Mouse (Mus musculus): ENCODE measurements around the gene Intu. TPM values are rescaled to one million over a fixed set of nuclear protein-coding genes. Genes with fewer than 3 reads are reported as not detected.

Gene Intu
- polyA plus RNA-seq (2012; ENCODE audit: insufficient read depth, insufficient read length, missing spikeins): 0.71 and 1.0 TPM in 2 replicates

- H3K27ac ChIP-seq (replicated peaks; ENCODE audit: low read depth, low read length): no peak within 1 kb of the TSS
- H3K4me3 ChIP-seq (ENCODE audit: insufficient read depth, low read depth, low read length): peak within 1 kb of the TSS; percentile 47
- H3K4me1 ChIP-seq (ENCODE audit: control insufficient read depth, insufficient read depth, insufficient read length, low read length): peaks cover 4% of the 10 kb centered on the region; the same call in 1 of the 2 replicates
Measured at GRCm38 (mm10) chr3:40531286-40532141, at the start of gene Intu. TSS of gene Intu (plus strand) at chr3:40531286.

- 0 out of 2 replicates have a peak overlapping the region, but pooled peaks have one; percentile 30 for H3K4me3 ChIP-seq (ENCODE audit: insufficient read depth, low read depth, low read length)
- no peaks in the 10 kb centered on the region for H3K4me1 ChIP-seq (ENCODE audit: control insufficient read depth, insufficient read depth, insufficient read length, low read length)
- no peak overlapping the region for H3K27ac ChIP-seq (replicated peaks; ENCODE audit: low read depth, low read length)
Measured at GRCm38 (mm10) chr3:40483221-40483654, 47.8 kb upstream of the Intu start.

- Histone ChIP-seq H3K4me1 (ENCODE audit: control insufficient read depth, insufficient read depth, insufficient read length, low read length) (no peaks in the 10 kb centered on the region), H3K27ac (replicated peaks; ENCODE audit: low read depth, low read length) (no peak overlapping the region)
Measured at GRCm38 (mm10) chr3:40487381-40487780, 43.7 kb upstream of the Intu start.

GRCm38 (mm10) chr3:40491742-40492141, 39.3 kb upstream of the Intu start:
- H3K27ac ChIP-seq (replicated peaks; ENCODE audit: low read depth, low read length): no peak overlapping the region
- no peaks in the 10 kb centered on the region for H3K4me1 ChIP-seq (ENCODE audit: control insufficient read depth, insufficient read depth, insufficient read length, low read length)
- no peak overlapping the region for H3K4me3 ChIP-seq (ENCODE audit: insufficient read depth, low read depth, low read length)

More at GRCm38 (mm10) chr3:40487381-40487780, 43.7 kb upstream of the Intu start:
- no peak overlapping the region for H3K4me3 ChIP-seq (ENCODE audit: insufficient read depth, low read depth, low read length)

GRCm38 (mm10) chr3:40498898-40499297, 32.2 kb upstream of the Intu start:
- Histone ChIP-seq H3K27ac (replicated peaks; ENCODE audit: low read depth, low read length) (no peak overlapping the region), H3K4me3 (ENCODE audit: insufficient read depth, low read depth, low read length) (no peak overlapping the region), H3K4me1 (ENCODE audit: control insufficient read depth, insufficient read depth, insufficient read length, low read length) (no peaks in the 10 kb centered on the region)

- H3K4me1 ChIP-seq (ENCODE audit: control insufficient read depth, insufficient read depth, insufficient read length, low read length): no peaks in the 10 kb centered on the region
- no peak overlapping the region for H3K27ac ChIP-seq (replicated peaks; ENCODE audit: low read depth, low read length)
- no peak overlapping the region for H3K4me3 ChIP-seq (ENCODE audit: insufficient read depth, low read depth, low read length)
Measured at GRCm38 (mm10) chr3:40500157-40500808, 30.8 kb upstream of the Intu start.

- Histone ChIP-seq H3K27ac (replicated peaks; ENCODE audit: low read depth, low read length) (no peak overlapping the region), H3K4me1 (ENCODE audit: control insufficient read depth, insufficient read depth, insufficient read length, low read length) (no peaks in the 10 kb centered on the region)
Measured at GRCm38 (mm10) chr3:40504377-40504776, 26.7 kb upstream of the Intu start.

GRCm38 (mm10) chr3:40505451-40506014, 25.6 kb upstream of the Intu start:
- no peak overlapping the region for H3K27ac ChIP-seq (replicated peaks; ENCODE audit: low read depth, low read length)
- H3K4me1 ChIP-seq (ENCODE audit: control insufficient read depth, insufficient read depth, insufficient read length, low read length): no peaks in the 10 kb centered on the region
- no peak overlapping the region for H3K4me3 ChIP-seq (ENCODE audit: insufficient read depth, low read depth, low read length)

More at GRCm38 (mm10) chr3:40504377-40504776, 26.7 kb upstream of the Intu start:
- H3K4me3 ChIP-seq (ENCODE audit: insufficient read depth, low read depth, low read length): no peak overlapping the region

GRCm38 (mm10) chr3:40508927-40509576, 22.0 kb upstream of the Intu start:
- Histone ChIP-seq H3K4me3 (ENCODE audit: insufficient read depth, low read depth, low read length) (no peak overlapping the region), H3K4me1 (ENCODE audit: control insufficient read depth, insufficient read depth, insufficient read length, low read length) (no peaks in the 10 kb centered on the region)

GRCm38 (mm10) chr3:40510567-40510966, 20.5 kb upstream of the Intu start:
- no peak overlapping the region for H3K4me3 ChIP-seq (ENCODE audit: insufficient read depth, low read depth, low read length)
- no peak overlapping the region for H3K27ac ChIP-seq (replicated peaks; ENCODE audit: low read depth, low read length)
- no peaks in the 10 kb centered on the region for H3K4me1 ChIP-seq (ENCODE audit: control insufficient read depth, insufficient read depth, insufficient read length, low read length)

More at GRCm38 (mm10) chr3:40508927-40509576, 22.0 kb upstream of the Intu start:
- no peak overlapping the region for H3K27ac ChIP-seq (replicated peaks; ENCODE audit: low read depth, low read length)

GRCm38 (mm10) chr3:40512936-40513829, 17.9 kb upstream of the Intu start:
- no peaks in the 10 kb centered on the region for H3K4me1 ChIP-seq (ENCODE audit: control insufficient read depth, insufficient read depth, insufficient read length, low read length)

GRCm38 (mm10) chr3:40518240-40518639, 12.8 kb upstream of the Intu start:
- H3K4me1 ChIP-seq (ENCODE audit: control insufficient read depth, insufficient read depth, insufficient read length, low read length): no peaks in the 10 kb centered on the region
- no peak overlapping the region for H3K27ac ChIP-seq (replicated peaks; ENCODE audit: low read depth, low read length)
- H3K4me3 ChIP-seq (ENCODE audit: insufficient read depth, low read depth, low read length): no peak overlapping the region

More at GRCm38 (mm10) chr3:40512936-40513829, 17.9 kb upstream of the Intu start:
- no peak overlapping the region for H3K27ac ChIP-seq (replicated peaks; ENCODE audit: low read depth, low read length)
- no peak overlapping the region for H3K4me3 ChIP-seq (ENCODE audit: insufficient read depth, low read depth, low read length)

- no peak overlapping the region for H3K27ac ChIP-seq (replicated peaks; ENCODE audit: low read depth, low read length)
- no peaks in the 10 kb centered on the region for H3K4me1 ChIP-seq (ENCODE audit: control insufficient read depth, insufficient read depth, insufficient read length, low read length)
- no peak overlapping the region for H3K4me3 ChIP-seq (ENCODE audit: insufficient read depth, low read depth, low read length)
Measured at GRCm38 (mm10) chr3:40519555-40519954, 11.5 kb upstream of the Intu start.

GRCm38 (mm10) chr3:40520567-40520966, 10.5 kb upstream of the Intu start:
- Histone ChIP-seq H3K4me1 (ENCODE audit: control insufficient read depth, insufficient read depth, insufficient read length, low read length) (no peaks in the 10 kb centered on the region), H3K27ac (replicated peaks; ENCODE audit: low read depth, low read length) (no peak overlapping the region), H3K4me3 (ENCODE audit: insufficient read depth, low read depth, low read length) (no peak overlapping the region)
